Mouse (Mus musculus) cortical plate, adult 2 months (tissue): ENCODE measurements around the gene Slc4a8.

Source experiments
- CTCF ChIP-seq: fragments of 200-500 bp; IDR thresholded peaks from 2 replicates; pipeline ENCODE4 v1.5.1; 2011; ENCODE audit warnings: mild to moderate bottlenecking, control low read depth, low read length; ENCODE audit not compliant: insufficient read depth; ENCODE audit errors: extremely low read depth
- POLR2A ChIP-seq: fragments of 200-500 bp; IDR thresholded peaks from 2 replicates; pipeline ENCODE4 v1.6.1; 2011; ENCODE audit warnings: mild to moderate bottlenecking, low read length, control low read depth; ENCODE audit not compliant: insufficient read depth; ENCODE audit errors: extremely low read depth

- TF ChIP-seq POLR2A = no peak
- peak; percentile 43 for TF ChIP-seq CTCF
Measured at GRCm38 (mm10) chr15:100830682-100831081, 69.1 kb downstream of the Slc4a8 start.
